Mouse (Mus musculus) neural tube, embryonic 13.5 days (tissue): ENCODE results near the gene Mterf1a. TPM values are rescaled to one million over a fixed set of nuclear protein-coding genes. Genes with fewer than 3 reads are reported as not detected.
"Not testable (repeated sequence)": the region's sequence is repeated elsewhere in the genome, so short reads cannot be mapped to it uniquely, and the experiment has no call there.

ENCODE experiments used
- ATAC-seq: fragments of 200-750 bp; cut with Nextera tagmentation; 2 replicates; pipeline ENCODE4 v1.8.0; 2017; ENCODE audit warnings: low read depth, mild to moderate bottlenecking, moderate TSS enrichment, moderate library complexity
- H3K27ac ChIP-seq: fragments of 300-500 bp; sonication (generic); replicated peaks from 2 replicates; pipeline ENCODE4 v1.5.1; 2015; ENCODE audit warnings: moderate library complexity, mild to moderate bottlenecking, inconsistent platforms
- H3K27me3 ChIP-seq: fragments of 300-500 bp; sonication (generic); 2 replicates; pipeline ENCODE4 v1.6.1; 2015; ENCODE audit warnings: mild to moderate bottlenecking, inconsistent platforms
- H3K36me3 ChIP-seq: fragments of 300-500 bp; sonication (generic); 2 replicates; pipeline ENCODE4 v1.6.1; 2015; ENCODE audit warnings: mild to moderate bottlenecking, inconsistent platforms
- H3K4me1 ChIP-seq: fragments of 300-500 bp; sonication (generic); replicated peaks from 2 replicates; pipeline ENCODE4 v1.6.1; 2015; ENCODE audit warnings: inconsistent platforms
- H3K4me2 ChIP-seq: fragments of 300-500 bp; sonication (generic); 2 replicates; pipeline ENCODE4 v1.6.1; 2015; ENCODE audit warnings: inconsistent platforms, mild to moderate bottlenecking, moderate library complexity
- H3K4me3 ChIP-seq: fragments of 300-500 bp; sonication (generic); 2 replicates; pipeline ENCODE4 v1.5.1; 2015; ENCODE audit warnings: mild to moderate bottlenecking, inconsistent platforms
- H3K9ac ChIP-seq: fragments of 300-500 bp; sonication (generic); 2 replicates; pipeline ENCODE4 v1.6.1; 2015; ENCODE audit warnings: moderate library complexity, mild to moderate bottlenecking, inconsistent platforms
- H3K9me3 ChIP-seq: fragments of 300-500 bp; sonication (generic); 2 replicates; pipeline ENCODE4 v1.6.1; 2016; ENCODE audit warnings: inconsistent platforms
- WGBS: fragments of 180-500 bp; shearing (Covaris S2); methylation state at CpG from one replicate; pipeline ENCODE4 v1.1.7; 2015; 5-methylcytosine and 5-hydroxymethylcytosine counted together
- polyA plus RNA-seq: library from polyadenylated mRNA; unstranded; fragments of >200 nt; fragmentation: Nextera tagmentation; extraction: Ambion mirVana; gene quantifications from 2 replicates; pipeline ENCODE4 v1.2.1, GENCODE M21; 2015

The Mterf1a gene
- polyA plus RNA-seq: 6.0 and 8.1 TPM in 2 replicates

DNA sequence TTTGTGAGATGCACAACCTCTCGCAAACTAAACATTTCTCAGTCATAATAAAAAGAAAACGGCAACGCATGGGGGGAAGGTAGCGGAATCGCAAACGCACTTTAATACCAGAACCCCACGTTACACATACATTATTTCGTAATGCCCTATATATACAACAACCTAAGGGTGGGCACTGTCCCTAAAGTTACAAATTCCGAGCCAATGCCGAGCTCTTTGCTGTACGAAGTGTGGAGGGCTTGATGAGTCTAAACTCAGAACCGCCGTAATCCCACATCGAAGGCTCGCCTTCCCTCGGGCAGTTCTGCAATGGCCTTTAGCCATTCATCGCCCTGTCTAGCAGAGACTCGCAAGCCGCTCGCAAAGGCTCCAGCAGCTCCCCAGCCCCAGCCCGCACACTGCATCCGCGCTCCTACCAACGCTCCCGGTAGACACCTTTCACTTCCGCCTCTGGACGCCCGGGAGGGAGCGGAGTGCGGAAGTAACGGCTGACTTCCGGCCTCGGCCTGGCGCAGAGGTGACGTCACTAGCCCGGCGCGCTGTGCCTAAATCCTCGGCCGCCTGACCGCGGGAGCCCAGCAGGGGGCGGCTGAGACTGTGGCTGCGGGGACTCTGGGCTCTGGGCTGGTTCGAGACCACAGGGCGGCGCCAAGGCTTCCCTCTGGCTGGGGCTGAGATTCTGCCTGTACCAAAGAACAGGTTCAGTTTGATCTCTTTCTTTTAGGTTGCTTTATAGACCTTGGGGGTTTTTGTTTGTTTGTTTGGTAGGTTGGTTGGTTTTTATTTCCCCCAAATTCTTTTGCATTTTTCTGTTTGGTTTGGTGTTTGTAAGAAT lies at the start of gene Mterf1a:
TSS of gene Mterf1a (minus strand) at position 475 of the 835 bp plus-strand sequence.
- Histone ChIP-seq H3K4me2 (peak within 1 kb of the TSS; percentile 72), H3K4me3 (peak within 1 kb of the TSS; percentile 43), H3K9ac (peak within 1 kb of the TSS; percentile 69)
- 5% methylated on average over 9 of the region's 47 CpGs for WGBS
- not testable (repeated sequence) for H3K27me3 ChIP-seq, H3K4me1 ChIP-seq, H3K9me3 ChIP-seq, H3K27ac ChIP-seq, H3K36me3 ChIP-seq
- peak; percentile 100 for ATAC-seq

DNA sequence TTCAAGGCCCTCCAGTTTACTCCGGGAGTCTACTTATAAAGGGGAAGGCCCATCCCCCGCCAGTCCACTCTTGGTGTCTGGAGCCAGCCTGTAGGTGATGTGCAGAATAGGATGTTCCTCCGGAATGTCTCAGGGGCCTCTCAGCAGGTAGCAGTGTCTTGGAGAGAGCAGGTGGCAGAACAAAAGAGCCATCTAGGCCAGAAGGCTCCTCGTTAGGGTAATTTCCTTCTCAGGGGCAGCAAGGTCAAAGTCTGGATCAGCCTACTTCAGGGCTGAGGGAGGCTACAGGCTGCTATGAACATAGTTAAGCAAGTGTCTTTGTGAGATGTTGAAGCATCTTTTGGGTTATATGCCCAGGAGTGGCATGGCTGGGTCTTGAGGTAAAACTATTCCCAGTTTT lies 49.4 kb upstream of the Mterf1a start:
- not testable (repeated sequence) for H3K9me3 ChIP-seq, H3K4me2 ChIP-seq, H3K4me1 ChIP-seq, H3K4me3 ChIP-seq, H3K27me3 ChIP-seq, ATAC-seq, H3K9ac ChIP-seq, H3K27ac ChIP-seq
- WGBS: 44% methylated on average over 4 of the region's 4 CpGs
- H3K36me3 ChIP-seq: peaks cover 33% of the 10 kb centered on the region

DNA sequence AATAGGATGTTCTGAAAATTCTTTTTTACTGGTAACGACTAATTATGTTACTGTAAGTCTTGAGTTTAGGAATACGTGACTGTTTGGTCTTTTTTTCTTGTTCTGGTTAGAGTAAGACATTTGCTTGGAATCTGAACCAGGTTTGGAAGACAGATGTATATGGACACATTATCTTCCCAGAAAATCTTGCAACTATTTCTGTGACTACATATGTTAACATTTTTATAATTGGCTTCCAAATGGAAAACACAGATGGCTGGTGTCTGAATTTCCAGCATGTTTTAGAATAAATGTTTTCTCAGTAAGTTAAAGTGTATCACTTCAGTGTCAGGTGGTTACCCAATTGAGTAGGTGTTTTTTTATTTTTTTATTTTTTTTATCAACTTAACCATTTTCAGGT lies 47.5 kb upstream of the Mterf1a start:
- Histone ChIP-seq H3K4me3 (no peak overlapping the region), H3K27me3 (no peaks in the 10 kb centered on the region), H3K9ac (no peak overlapping the region), H3K27ac (no peak overlapping the region), H3K4me2 (no peak overlapping the region), H3K36me3 (peaks cover 33% of the 10 kb centered on the region), H3K9me3 (no peaks in the 10 kb centered on the region), H3K4me1 (no peaks in the 10 kb centered on the region; the same call in 1 of the 2 replicates)
- no peak for ATAC-seq
- WGBS: 98% methylated on average over 2 of the region's 2 CpGs

DNA sequence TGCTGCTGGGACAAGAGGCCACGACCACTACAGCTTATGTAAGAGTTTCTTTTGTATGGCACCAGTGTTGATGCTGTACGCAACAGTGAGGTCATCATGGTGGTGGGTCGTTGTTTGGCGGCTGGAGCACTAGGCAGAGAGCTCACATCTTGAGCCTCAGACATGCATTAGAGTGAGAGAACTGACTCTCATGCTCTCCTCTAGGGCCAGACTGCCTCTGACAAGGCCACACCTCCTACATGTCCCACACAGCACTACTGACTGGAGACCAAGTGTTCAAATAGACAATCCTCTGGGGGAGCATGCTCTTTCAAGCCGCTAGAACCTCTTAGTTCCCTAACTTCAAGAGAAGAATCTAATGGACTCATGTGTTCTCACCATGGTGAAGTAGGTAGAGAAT lies 45.6 kb upstream of the Mterf1a start:
- Histone ChIP-seq H3K4me2 (no peak overlapping the region), H3K9me3 (no peaks in the 10 kb centered on the region), H3K4me1 (no peaks in the 10 kb centered on the region; the same call in 1 of the 2 replicates), H3K36me3 (peaks cover 33% of the 10 kb centered on the region), H3K27me3 (no peaks in the 10 kb centered on the region), H3K27ac (no peak overlapping the region), H3K4me3 (no peak overlapping the region), H3K9ac (no peak overlapping the region)
- no peak for ATAC-seq
- WGBS: 94% methylated on average over 5 of the region's 5 CpGs

DNA sequence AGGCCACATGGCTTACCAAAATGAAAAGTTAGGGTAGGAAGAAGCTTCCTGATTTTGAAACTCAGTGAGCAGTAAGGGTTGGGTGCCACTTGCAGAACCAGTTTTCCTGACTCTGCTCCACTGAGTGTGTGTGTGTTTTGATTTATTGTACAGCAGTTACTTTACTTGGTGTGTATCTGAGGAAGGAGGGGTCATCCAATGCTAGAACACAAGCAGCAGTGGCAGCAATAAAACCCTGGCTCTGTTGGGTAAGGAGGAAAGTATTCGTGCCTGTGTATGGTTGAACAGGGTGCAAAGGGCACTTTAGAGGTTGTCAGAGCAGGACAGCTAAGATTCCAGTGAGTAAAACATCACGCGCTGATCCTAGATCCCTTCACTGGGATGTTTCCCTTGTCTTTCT lies 45.2 kb upstream of the Mterf1a start:
- Histone ChIP-seq H3K4me1 (no peaks in the 10 kb centered on the region; the same call in 1 of the 2 replicates), H3K9me3 (no peaks in the 10 kb centered on the region), H3K9ac (no peak overlapping the region), H3K36me3 (peaks cover 33% of the 10 kb centered on the region), H3K27me3 (no peaks in the 10 kb centered on the region), H3K4me3 (no peak overlapping the region), H3K27ac (no peak overlapping the region), H3K4me2 (no peak overlapping the region)
- 92% methylated on average over 3 of the region's 3 CpGs for WGBS
- ATAC-seq: no peak

DNA sequence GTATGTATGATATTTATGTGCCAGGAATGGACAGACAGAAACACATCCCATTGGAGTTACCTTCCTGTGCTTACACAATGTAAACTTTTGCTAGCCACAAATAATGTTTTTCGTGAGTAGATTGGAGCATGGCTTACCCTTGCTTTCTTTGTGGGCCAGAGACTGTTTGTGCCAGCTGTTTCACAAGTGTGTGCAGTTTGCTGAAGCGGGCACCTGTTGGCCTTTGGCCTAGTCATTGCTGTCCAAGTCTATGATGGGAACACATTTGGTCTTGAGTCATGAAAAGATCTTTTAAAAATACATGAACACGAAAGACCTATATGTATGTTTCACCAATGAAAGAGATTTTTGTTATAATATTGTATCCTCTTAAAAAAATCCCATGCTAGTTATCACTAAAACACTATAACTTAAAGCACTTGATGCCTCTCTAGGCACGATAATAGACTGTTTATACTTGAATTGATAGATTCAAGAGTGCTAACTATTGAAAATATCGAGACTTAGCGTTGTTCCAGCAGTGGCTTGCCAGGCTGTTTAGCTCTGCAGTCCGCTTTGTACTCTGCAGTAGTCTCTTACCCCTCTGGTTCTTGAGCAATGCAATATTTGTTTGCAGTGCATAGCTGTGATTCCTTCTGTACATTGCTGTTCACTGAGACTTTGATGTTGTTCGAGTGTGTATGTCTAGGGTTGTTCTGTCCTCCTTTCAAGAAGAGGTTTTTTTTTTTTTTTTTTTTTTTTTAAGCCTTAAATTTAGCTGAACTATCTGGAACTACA lies 42.2 kb upstream of the Mterf1a start:
- H3K4me2 ChIP-seq: no peak overlapping the region
- H3K9me3 ChIP-seq: no peaks in the 10 kb centered on the region
- H3K9ac ChIP-seq: no peak overlapping the region
- ATAC-seq: no peak
- WGBS: 92% methylated on average over 8 of the region's 8 CpGs
- H3K36me3 ChIP-seq: peaks cover 23% of the 10 kb centered on the region
- no peak overlapping the region for H3K4me3 ChIP-seq
- no peak overlapping the region for H3K27ac ChIP-seq
- no peaks in the 10 kb centered on the region for H3K27me3 ChIP-seq
- peaks cover 7% of the 10 kb centered on the region for H3K4me1 ChIP-seq

DNA sequence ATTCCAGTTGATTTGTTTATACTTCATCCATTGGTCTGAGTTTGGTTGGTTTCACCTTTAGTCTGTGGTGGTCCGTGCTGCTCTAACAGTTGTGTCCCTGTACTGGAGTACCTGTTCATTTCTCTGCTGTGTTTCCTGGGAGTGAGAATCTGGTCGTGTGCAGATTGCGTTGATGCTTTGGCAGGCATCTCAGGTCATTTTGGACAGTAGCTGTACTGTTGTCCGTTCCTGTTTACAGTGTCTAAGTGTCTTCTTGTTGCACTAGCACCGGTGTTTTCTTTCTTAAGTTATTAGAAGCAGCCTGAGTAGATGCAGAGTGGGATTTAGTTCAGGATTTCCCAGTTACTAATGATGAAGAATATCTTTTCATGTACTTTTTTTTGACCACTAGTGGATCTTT lies 41.5 kb upstream of the Mterf1a start:
- no peaks in the 10 kb centered on the region for H3K27me3 ChIP-seq
- 95% methylated on average over 5 of the region's 5 CpGs for WGBS
- peaks cover 21% of the 10 kb centered on the region for H3K36me3 ChIP-seq

DNA sequence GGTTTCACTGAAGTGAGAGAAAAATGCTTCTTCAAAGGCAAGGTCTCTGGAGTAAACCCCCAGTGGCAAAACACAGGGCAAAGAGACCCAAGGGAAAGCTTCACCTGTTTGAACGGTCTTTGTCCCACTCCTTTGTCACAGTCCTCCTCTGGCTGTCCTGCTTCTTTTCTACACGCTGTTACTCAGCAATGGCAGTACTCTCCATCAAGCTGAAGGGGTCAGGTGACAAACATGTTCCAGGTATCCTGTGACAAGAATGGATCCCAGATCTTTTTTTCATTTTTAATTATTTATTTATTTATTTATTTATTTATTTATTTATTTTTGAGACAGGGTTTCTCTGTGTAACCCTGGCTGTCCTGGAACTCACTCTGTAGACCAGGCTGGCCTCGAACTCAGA lies 39.8 kb upstream of the Mterf1a start:
- ATAC-seq: no peak
- no peak overlapping the region for H3K4me2 ChIP-seq
- peaks cover 24% of the 10 kb centered on the region for H3K4me1 ChIP-seq
- H3K9ac ChIP-seq: no peak overlapping the region
- no peaks in the 10 kb centered on the region for H3K27me3 ChIP-seq
- H3K4me3 ChIP-seq: no peak overlapping the region
- peaks cover 4% of the 10 kb centered on the region; the same call in 1 of the 2 replicates for H3K36me3 ChIP-seq
- H3K27ac ChIP-seq: no peak overlapping the region
- 98% methylated on average over 3 of the region's 3 CpGs for WGBS
- no peaks in the 10 kb centered on the region for H3K9me3 ChIP-seq

More for the DNA sequence above, 41.5 kb upstream of the Mterf1a start:
- Histone ChIP-seq H3K27ac (no peak overlapping the region), H3K4me1 (peaks cover 14% of the 10 kb centered on the region), H3K4me2 (no peak overlapping the region), H3K4me3 (no peak overlapping the region), H3K9me3 (no peaks in the 10 kb centered on the region), H3K9ac (no peak overlapping the region)
- no peak for ATAC-seq

DNA sequence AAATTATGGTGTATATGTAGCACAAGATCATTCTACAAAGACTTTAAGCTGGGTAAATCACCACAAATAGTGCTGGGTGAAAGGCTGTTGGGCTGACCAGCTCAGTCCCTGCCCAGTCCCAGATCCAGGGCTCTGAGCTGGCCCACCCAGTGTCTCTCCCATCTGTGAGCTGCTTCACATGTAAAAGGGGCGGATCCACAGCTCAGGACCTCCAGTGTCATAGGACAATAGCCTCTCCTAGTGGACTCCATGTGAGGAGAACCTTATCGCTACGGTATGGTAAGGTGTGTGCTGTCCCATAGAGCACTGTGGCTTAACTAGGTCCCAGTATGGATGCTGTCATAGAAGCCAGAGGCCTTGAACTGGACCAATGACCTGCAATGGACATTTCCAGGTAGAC lies 37.9 kb upstream of the Mterf1a start:
- no peak overlapping the region for H3K4me3 ChIP-seq
- H3K4me2 ChIP-seq: no peak overlapping the region
- peaks cover 33% of the 10 kb centered on the region for H3K4me1 ChIP-seq
- no peaks in the 10 kb centered on the region for H3K27me3 ChIP-seq
- no peak overlapping the region for H3K9ac ChIP-seq
- 0 out of 2 replicates have a peak, but pooled peaks cover 3% of the 10 kb centered on the region for H3K36me3 ChIP-seq
- ATAC-seq: no peak
- H3K9me3 ChIP-seq: no peaks in the 10 kb centered on the region
- 86% methylated on average over 3 of the region's 3 CpGs for WGBS
- H3K27ac ChIP-seq: no peak overlapping the region

DNA sequence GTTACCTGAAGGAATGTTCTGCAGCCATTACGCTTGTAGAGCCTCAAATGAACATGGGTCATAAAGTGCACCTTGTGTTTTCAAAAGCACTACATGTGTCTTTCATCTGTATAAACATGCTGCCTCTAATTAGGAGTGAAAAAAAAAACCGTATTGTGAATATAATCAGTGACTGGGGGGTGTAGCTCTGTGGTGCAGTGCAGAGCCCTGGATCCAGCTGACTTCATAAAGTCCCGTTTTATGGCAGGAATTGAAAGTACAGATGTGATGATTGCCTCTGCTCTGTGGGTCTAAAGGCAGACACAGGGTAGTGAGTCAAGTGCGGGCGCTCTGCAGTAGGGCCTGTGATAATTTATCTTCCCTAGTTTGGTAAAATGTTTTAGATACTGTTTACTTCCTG lies 37.0 kb upstream of the Mterf1a start:
- Histone ChIP-seq H3K4me3 (peak overlapping the region; percentile 94), H3K27me3 (no peaks in the 10 kb centered on the region), H3K36me3 (0 out of 2 replicates have a peak, but pooled peaks cover 3% of the 10 kb centered on the region), H3K4me1 (peaks cover 34% of the 10 kb centered on the region), H3K9me3 (no peaks in the 10 kb centered on the region), H3K27ac (peak overlapping the region; percentile 74; the same call in 1 of the 2 replicates), H3K4me2 (peak overlapping the region; percentile 80), H3K9ac (peak overlapping the region; percentile 100; the same call in 1 of the 2 replicates)
- ATAC-seq: no peak
- 42% methylated on average over 5 of the region's 5 CpGs for WGBS

DNA sequence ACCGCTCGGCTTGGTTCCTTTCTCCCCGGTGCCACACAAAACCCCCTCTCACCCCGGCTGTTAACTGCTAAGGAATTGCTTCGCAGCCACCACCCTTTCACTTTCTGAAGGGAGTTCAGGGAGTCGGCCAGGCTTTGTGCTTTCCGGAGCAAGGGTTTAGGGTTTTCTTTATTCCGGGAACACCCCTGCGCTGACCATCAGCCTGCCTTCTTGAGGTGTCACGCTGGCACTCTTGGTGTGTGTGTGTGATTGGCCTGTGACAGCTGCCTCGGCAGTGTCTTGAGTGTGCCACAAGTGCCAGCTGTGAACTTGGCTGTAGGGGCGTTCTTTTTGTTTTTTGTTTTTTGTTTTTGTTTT lies 34.9 kb upstream of the Mterf1a start:
- H3K27me3 ChIP-seq: no peaks in the 10 kb centered on the region
- H3K9me3 ChIP-seq: no peaks in the 10 kb centered on the region
- H3K4me2 ChIP-seq: peak overlapping the region; percentile 80
- H3K4me3 ChIP-seq: peak overlapping the region; percentile 94
- H3K27ac ChIP-seq: peak overlapping the region; percentile 99
- peaks cover 34% of the 10 kb centered on the region for H3K4me1 ChIP-seq
- H3K9ac ChIP-seq: peak overlapping the region; percentile 100
- H3K36me3 ChIP-seq: 0 out of 2 replicates have a peak, but pooled peaks cover 3% of the 10 kb centered on the region
- WGBS: 0% methylated on average over 12 of the region's 12 CpGs
- ATAC-seq: peak; percentile 69
